Mouse (Mus musculus): ENCODE results near the gene Katna1. TPM values are rescaled to one million over a fixed set of nuclear protein-coding genes. Genes with fewer than 3 reads are reported as not detected.
A peak's percentile ranks its signal among the peaks of the same experiment; 100 is the strongest.

Katna1 gene
- polyA plus RNA-seq, 1 experiment from 2014 or later = 46.0 TPM

- Histone ChIP-seq H3K36me3 (ENCODE audit: insufficient read depth, low read length) (peaks cover 15% of the 10 kb centered on the region; the same call in 1 of the 2 replicates), H3K9me3 (replicated peaks; ENCODE audit: low read length) (no peaks in the 10 kb centered on the region), H3K4me2 (ENCODE audit: low read length) (no peak overlapping the region), H3K27ac (no peak overlapping the region), H3K4me3 (replicated peaks; ENCODE audit: low read depth, low read length) (no peak overlapping the region), H3K9ac (ENCODE audit: low read depth, low read length) (no peak overlapping the region), H3K27me3 (ENCODE audit: insufficient read depth, low read length) (no peaks in the 10 kb centered on the region), H3K4me1 (replicated peaks; ENCODE audit: insufficient read depth, low read length) (no peaks in the 10 kb centered on the region)
- DNase-seq (ENCODE audit: low spot score) = no peak
- TF ChIP-seq CTCF (IDR thresholded peaks at IDR 0.05; ENCODE audit: low read depth) = no peak
- 27% methylated on average over 2 of the region's 2 CpGs for WGBS
- no peak for ATAC-seq (replicated peaks; ENCODE audit: low FRiP score, low read depth)
Measured at GRCm38 (mm10) chr10:7787319-7787718, 61.5 kb downstream of the Katna1 start.

- no peak for TF ChIP-seq CTCF (IDR thresholded peaks at IDR 0.05; ENCODE audit: low read depth)
- Histone ChIP-seq H3K36me3 (ENCODE audit: insufficient read depth, low read length) (peaks cover 25% of the 10 kb centered on the region), H3K27me3 (ENCODE audit: insufficient read depth, low read length) (no peaks in the 10 kb centered on the region), H3K4me3 (replicated peaks; ENCODE audit: low read depth, low read length) (peak overlapping the region; percentile 74), H3K9ac (ENCODE audit: low read depth, low read length) (peak overlapping the region; percentile 87), H3K4me2 (ENCODE audit: low read length) (peak overlapping the region; percentile 73), H3K27ac (peak overlapping the region; percentile 47; the same call in 1 of the 2 replicates), H3K9me3 (replicated peaks; ENCODE audit: low read length) (no peaks in the 10 kb centered on the region), H3K4me1 (replicated peaks; ENCODE audit: insufficient read depth, low read length) (peaks cover 4% of the 10 kb centered on the region; the same call in 1 of the 2 replicates)
- DNase-seq (ENCODE audit: low spot score) (no peak), ATAC-seq (replicated peaks; ENCODE audit: low FRiP score, low read depth) (0 out of 2 replicates have a peak, but pooled peaks have one; percentile 11)
- under 1% methylated on average over 10 of the region's 10 CpGs for WGBS
Measured at GRCm38 (mm10) chr10:7792254-7792750, 66.5 kb downstream of the Katna1 start.

- Histone ChIP-seq H3K9me3 (replicated peaks; ENCODE audit: low read length) (no peaks in the 10 kb centered on the region), H3K27me3 (ENCODE audit: insufficient read depth, low read length) (no peaks in the 10 kb centered on the region), H3K4me3 (replicated peaks; ENCODE audit: low read depth, low read length) (peak within 1 kb of the TSS; percentile 74), H3K27ac (peak within 1 kb of the TSS; percentile 47; the same call in 1 of the 2 replicates), H3K36me3 (ENCODE audit: insufficient read depth, low read length) (peaks cover 29% of the 10 kb centered on the region), H3K4me2 (ENCODE audit: low read length) (peak within 1 kb of the TSS; percentile 73), H3K9ac (ENCODE audit: low read depth, low read length) (peak within 1 kb of the TSS; percentile 87), H3K4me1 (replicated peaks; ENCODE audit: insufficient read depth, low read length) (peaks cover 4% of the 10 kb centered on the region; the same call in 1 of the 2 replicates)
- under 1% methylated on average over 51 of the region's 52 CpGs for WGBS
- no peak for TF ChIP-seq CTCF (IDR thresholded peaks at IDR 0.05; ENCODE audit: low read depth)
- peak; percentile 93 for DNase-seq (ENCODE audit: low spot score)
- peak; percentile 92 for ATAC-seq (replicated peaks; ENCODE audit: low FRiP score, low read depth)
Measured at GRCm38 (mm10) chr10:7792751-7793385, 67.1 kb downstream of the Katna1 start, which contains the start of the genes Ginm1 and Ppil4. Gene Ginm1, minus strand, starts transcription at chr10:7792824. Gene Ppil4, plus strand, starts transcription at chr10:7792891.

GRCm38 (mm10) chr10:7801258-7801657, 75.5 kb downstream of the Katna1 start:
- H3K36me3 ChIP-seq (ENCODE audit: insufficient read depth, low read length) = peaks cover 56% of the 10 kb centered on the region
- H3K4me3 ChIP-seq (replicated peaks; ENCODE audit: low read depth, low read length) = no peak overlapping the region
- no peak overlapping the region for H3K27ac ChIP-seq
- no peak for TF ChIP-seq CTCF (IDR thresholded peaks at IDR 0.05; ENCODE audit: low read depth)
- no peak overlapping the region for H3K9ac ChIP-seq (ENCODE audit: low read depth, low read length)
- ATAC-seq (replicated peaks; ENCODE audit: low FRiP score, low read depth) (no peak), DNase-seq (ENCODE audit: low spot score) (no peak)
- no peak overlapping the region for H3K4me2 ChIP-seq (ENCODE audit: low read length)
- H3K27me3 ChIP-seq (ENCODE audit: insufficient read depth, low read length) = no peaks in the 10 kb centered on the region
- H3K9me3 ChIP-seq (replicated peaks; ENCODE audit: low read length) = no peaks in the 10 kb centered on the region
- H3K4me1 ChIP-seq (replicated peaks; ENCODE audit: insufficient read depth, low read length) = no peaks in the 10 kb centered on the region
- 100% methylated on average over 3 of the region's 3 CpGs for WGBS

GRCm38 (mm10) chr10:7802519-7803140, 76.8 kb downstream of the Katna1 start:
- no peak for TF ChIP-seq CTCF (IDR thresholded peaks at IDR 0.05; ENCODE audit: low read depth)
- H3K27ac ChIP-seq = no peak overlapping the region
- WGBS = 97% methylated on average over 2 of the region's 2 CpGs
- peaks cover 48% of the 10 kb centered on the region for H3K36me3 ChIP-seq (ENCODE audit: insufficient read depth, low read length)
- no peaks in the 10 kb centered on the region for H3K9me3 ChIP-seq (replicated peaks; ENCODE audit: low read length)
- ATAC-seq (replicated peaks; ENCODE audit: low FRiP score, low read depth) = no peak
- H3K4me2 ChIP-seq (ENCODE audit: low read length) = no peak overlapping the region
- H3K27me3 ChIP-seq (ENCODE audit: insufficient read depth, low read length) = no peaks in the 10 kb centered on the region
- H3K4me1 ChIP-seq (replicated peaks; ENCODE audit: insufficient read depth, low read length) = no peaks in the 10 kb centered on the region
- H3K4me3 ChIP-seq (replicated peaks; ENCODE audit: low read depth, low read length) = no peak overlapping the region
- no peak for DNase-seq (ENCODE audit: low spot score)
- H3K9ac ChIP-seq (ENCODE audit: low read depth, low read length) = no peak overlapping the region

- H3K36me3 ChIP-seq (ENCODE audit: insufficient read depth, low read length) = peaks cover 42% of the 10 kb centered on the region
- DNase-seq (ENCODE audit: low spot score) = peak; percentile 85
- H3K27ac ChIP-seq = no peak overlapping the region
- H3K9me3 ChIP-seq (replicated peaks; ENCODE audit: low read length) = no peaks in the 10 kb centered on the region
- no peak overlapping the region for H3K9ac ChIP-seq (ENCODE audit: low read depth, low read length)
- H3K4me1 ChIP-seq (replicated peaks; ENCODE audit: insufficient read depth, low read length) = no peaks in the 10 kb centered on the region
- 50% methylated on average over 2 of the region's 2 CpGs for WGBS
- ATAC-seq (replicated peaks; ENCODE audit: low FRiP score, low read depth) = no peak
- peak; percentile 84 for TF ChIP-seq CTCF (IDR thresholded peaks at IDR 0.05; ENCODE audit: low read depth)
- H3K4me3 ChIP-seq (replicated peaks; ENCODE audit: low read depth, low read length) = no peak overlapping the region
- no peak overlapping the region for H3K4me2 ChIP-seq (ENCODE audit: low read length)
- H3K27me3 ChIP-seq (ENCODE audit: insufficient read depth, low read length) = no peaks in the 10 kb centered on the region
Measured at GRCm38 (mm10) chr10:7809937-7810336, 84.1 kb downstream of the Katna1 start.

Other genes with a start within 250 kb of the Katna1 start
- 0.91 and 1.0 TPM in 2 replicates for gene Lrp11, start 136.2 kb upstream of the Katna1 start, polyA plus RNA-seq (2015; fragmentation: Nextera tagmentation; extraction: Ambion mirVana)
- 32.7 and 36.1 TPM in 2 replicates for gene Nup43, start 58.5 kb upstream of the Katna1 start, polyA plus RNA-seq (2015; fragmentation: Nextera tagmentation; extraction: Ambion mirVana)
- gene Pcmt1, start 44.9 kb upstream of the Katna1 start, polyA plus RNA-seq (2015; fragmentation: Nextera tagmentation; extraction: Ambion mirVana) = 94.2 and 106 TPM in 2 replicates
- gene Lats1, start 44.8 kb upstream of the Katna1 start, polyA plus RNA-seq (2015; fragmentation: Nextera tagmentation; extraction: Ambion mirVana) = 7.3 TPM in 2 replicates
- gene Ginm1, start 66.8 kb downstream of the Katna1 start, polyA plus RNA-seq (2015; fragmentation: Nextera tagmentation; extraction: Ambion mirVana) = 158 and 165 TPM in 2 replicates
- 32.2 and 33.4 TPM in 2 replicates for gene Ppil4, start 66.9 kb downstream of the Katna1 start, polyA plus RNA-seq (2015; fragmentation: Nextera tagmentation; extraction: Ambion mirVana)
- gene Zc3h12d, start 106.5 kb downstream of the Katna1 start, polyA plus RNA-seq (2015; fragmentation: Nextera tagmentation; extraction: Ambion mirVana) = 0.29 TPM in 2 replicates
- 20.4 and 20.9 TPM in 2 replicates for gene Tab2, start 230.2 kb downstream of the Katna1 start, polyA plus RNA-seq (2015; fragmentation: Nextera tagmentation; extraction: Ambion mirVana)

All from kidney, postnatal 0 days (tissue).